Mouse (Mus musculus) brown adipose tissue, adult 24 weeks (tissue): ENCODE data around the gene Rdh7. TPM values are rescaled to one million over a fixed set of nuclear protein-coding genes. Genes with fewer than 3 reads are reported as not detected.
"Not testable (repeated sequence)": the region's sequence is repeated elsewhere in the genome, so short reads cannot be mapped to it uniquely, and the experiment has no call there.

Source experiments
- H3K27ac ChIP-seq: fragments of 200-500 bp; replicated peaks from 2 replicates; pipeline ENCODE4 v1.5.1; 2012; ENCODE audit warnings: low read depth, mild to moderate bottlenecking, low read length
- H3K4me1 ChIP-seq: fragments of 200-500 bp; 2 replicates; pipeline ENCODE4 v1.6.1; 2012; ENCODE audit warnings: low read length, mixed read lengths; ENCODE audit not compliant: control insufficient read depth, insufficient read depth, insufficient read length
- H3K4me3 ChIP-seq: fragments of 200-500 bp; 2 replicates; pipeline ENCODE4 v1.5.1; 2012; ENCODE audit warnings: low read depth, mild to moderate bottlenecking, low read length, moderate library complexity; ENCODE audit not compliant: insufficient read depth
- polyA plus RNA-seq: library from polyadenylated mRNA; stranded (reverse); fragments of >200 nt; gene quantifications from 2 replicates; pipeline ENCODE4 v1.2.4, GENCODE M21; 2012; ENCODE audit not compliant: missing spikeins, insufficient read depth, insufficient read length

Gene Rdh7
- polyA plus RNA-seq, 1 experiment, result 3.7 TPM

DNA sequence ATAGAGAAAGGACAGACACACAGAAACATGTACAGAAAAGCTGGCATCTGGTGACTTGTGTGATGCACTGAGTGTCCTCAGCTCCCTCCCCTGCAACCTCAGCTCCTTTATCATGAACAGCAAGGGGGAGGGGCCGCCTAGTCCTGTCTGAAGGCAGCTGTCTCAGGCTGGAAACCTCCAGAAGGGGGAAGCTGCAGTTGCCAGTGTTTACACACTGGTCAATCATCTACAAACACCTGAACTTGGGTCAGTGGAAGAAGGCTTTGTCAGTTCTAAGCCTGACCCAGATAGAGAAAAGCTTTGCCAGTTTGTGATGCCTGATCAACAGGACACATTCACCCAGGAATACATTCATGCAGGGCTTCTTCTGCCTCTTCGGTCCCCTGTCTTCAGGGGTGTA is 10.9 kb downstream of the Rdh7 start:
- H3K27ac ChIP-seq, result no peak overlapping the region
- no peak overlapping the region for H3K4me3 ChIP-seq
- 0 out of 2 replicates have a peak, but pooled peaks cover 3% of the 10 kb centered on the region for H3K4me1 ChIP-seq

DNA sequence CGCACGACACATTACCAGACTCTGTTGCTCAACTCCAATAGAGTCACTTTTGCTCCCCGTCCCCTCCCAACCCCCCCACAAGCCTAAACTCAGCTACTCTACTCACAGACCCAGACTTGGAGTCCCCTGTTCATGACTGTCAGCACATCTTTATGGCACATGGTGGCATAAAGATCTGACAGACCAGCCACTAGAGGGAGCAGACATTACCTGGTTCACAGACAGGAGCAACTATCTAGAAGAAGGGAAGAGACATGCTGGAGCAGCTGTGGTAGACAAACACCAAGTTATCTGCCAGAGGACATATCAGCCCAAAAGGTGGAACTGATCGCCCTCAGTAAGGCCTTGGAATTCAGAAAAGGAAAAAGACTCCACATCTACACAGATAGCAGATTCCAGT is 16.1 kb downstream of the Rdh7 start:
- Histone ChIP-seq H3K4me1 (no peaks in the 10 kb centered on the region), H3K4me3 (no peak overlapping the region), H3K27ac (no peak overlapping the region)

DNA sequence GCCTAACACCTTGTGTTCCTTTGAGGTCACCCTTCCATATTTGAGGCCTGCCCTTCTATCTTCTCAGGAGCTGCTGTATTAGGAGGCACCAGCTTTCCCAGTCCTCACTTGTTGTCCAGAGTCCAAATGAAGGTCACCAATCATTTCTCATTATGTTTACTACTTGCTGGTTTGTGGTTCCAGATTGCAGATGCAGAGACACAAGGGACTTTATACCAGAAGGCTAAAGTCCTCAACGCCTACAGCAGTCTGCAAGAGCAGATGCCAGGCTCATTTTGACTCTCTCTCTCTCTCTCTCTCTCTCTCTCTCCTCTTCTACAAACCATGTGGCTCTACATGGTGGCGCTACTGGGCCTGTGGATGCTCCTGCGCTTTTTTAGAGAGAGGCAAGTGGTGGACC is 22.4 kb downstream of the Rdh7 start, which contains the start of gene Rdh16f2:
Gene Rdh16f2 (plus strand): TSS at position 243 of the 400 bp plus-strand sequence.
- Histone ChIP-seq H3K4me1 (no peaks in the 10 kb centered on the region), H3K27ac (no peak within 1 kb of the TSS), H3K4me3 (no peak within 1 kb of the TSS)

DNA sequence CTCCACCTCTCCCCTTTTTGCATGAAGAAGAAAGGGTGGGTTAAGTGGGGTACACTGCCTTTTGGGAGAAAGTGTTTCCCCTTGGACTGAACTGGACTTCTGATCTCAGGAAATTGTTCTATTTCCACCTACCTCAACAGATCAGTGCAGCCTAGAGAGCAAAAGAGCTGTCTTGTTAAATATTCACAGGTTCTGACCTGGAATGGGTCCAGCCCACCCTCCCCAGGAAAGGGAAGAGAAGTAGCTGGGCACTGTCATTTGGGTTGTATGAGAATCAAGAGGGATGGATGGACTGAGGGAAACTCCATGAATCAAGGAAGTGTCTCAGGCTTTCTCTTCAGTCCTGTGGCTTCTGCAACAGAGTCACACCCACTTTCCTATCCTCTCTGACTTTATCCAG is 23.7 kb downstream of the Rdh7 start:
- Histone ChIP-seq H3K27ac (no peak overlapping the region), H3K4me1 (no peaks in the 10 kb centered on the region), H3K4me3 (no peak overlapping the region)

DNA sequence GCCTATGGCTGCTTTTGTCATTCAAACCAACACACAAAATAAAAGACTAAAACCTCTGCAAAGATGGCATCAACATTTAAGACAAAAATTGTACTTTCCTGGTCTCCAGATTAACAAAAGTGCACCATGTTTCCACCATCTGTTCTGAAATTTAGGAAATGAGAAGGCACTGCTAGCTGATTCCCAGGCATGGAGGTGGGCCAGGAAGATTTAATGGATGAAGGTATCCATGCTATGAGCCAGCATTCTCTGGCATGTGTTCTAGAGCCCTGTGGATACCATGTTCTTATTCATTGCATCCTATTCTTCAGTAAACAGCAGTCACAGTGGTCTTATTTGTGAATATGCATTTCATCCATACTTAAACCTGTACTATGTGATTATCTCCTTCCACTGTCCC is 32.2 kb downstream of the Rdh7 start:
- no peak overlapping the region for H3K4me3 ChIP-seq
- H3K4me1 ChIP-seq, result no peaks in the 10 kb centered on the region
- H3K27ac ChIP-seq, result no peak overlapping the region

DNA sequence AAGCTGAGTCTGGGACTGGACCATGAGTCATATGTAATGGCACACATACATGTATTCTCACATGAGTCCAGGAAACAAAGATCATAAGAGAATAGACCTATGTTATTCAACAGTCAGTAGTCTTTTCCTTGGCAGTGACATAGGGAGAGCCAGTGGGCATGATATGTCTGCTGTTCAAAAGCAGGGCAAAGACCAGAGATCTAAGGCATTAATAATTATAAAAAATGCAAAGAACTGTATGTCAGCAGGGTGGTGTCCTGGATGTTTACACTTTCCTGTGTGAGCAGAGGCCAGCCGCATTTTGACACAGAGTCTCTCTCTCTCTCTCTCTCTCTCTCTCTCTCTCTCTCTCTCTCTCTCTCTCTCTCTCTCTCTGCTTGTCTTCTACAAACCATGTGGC is 39.0 kb downstream of the Rdh7 start, which contains the start of gene Rdh19:
Gene Rdh19 (plus strand): TSS at position 301 of the 400 bp plus-strand sequence.
- H3K4me1 ChIP-seq, result no peaks in the 10 kb centered on the region
- H3K4me3 ChIP-seq, result no peak within 1 kb of the TSS
- H3K27ac ChIP-seq, result no peak within 1 kb of the TSS

DNA sequence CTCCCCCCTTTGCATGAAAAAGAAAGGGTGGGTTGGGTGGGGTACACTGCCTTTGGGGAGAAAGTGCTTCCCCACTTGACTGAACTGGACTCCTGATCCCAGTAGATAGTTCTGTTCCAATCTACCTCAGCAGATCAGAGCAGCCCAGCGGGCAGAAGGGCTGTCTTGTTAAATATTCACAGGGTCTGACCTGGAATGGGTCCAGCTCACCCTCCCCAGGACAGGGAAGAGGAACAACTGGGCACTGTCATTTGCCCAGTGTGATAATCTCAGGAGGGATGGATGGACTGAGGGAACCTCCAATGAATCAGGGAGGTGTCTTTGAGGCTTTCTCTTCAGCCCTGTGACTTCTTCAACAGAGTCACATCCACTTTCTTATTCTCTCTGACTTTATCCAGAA is 40.5 kb downstream of the Rdh7 start:
- no peak overlapping the region for H3K27ac ChIP-seq
- no peak overlapping the region for H3K4me3 ChIP-seq

DNA sequence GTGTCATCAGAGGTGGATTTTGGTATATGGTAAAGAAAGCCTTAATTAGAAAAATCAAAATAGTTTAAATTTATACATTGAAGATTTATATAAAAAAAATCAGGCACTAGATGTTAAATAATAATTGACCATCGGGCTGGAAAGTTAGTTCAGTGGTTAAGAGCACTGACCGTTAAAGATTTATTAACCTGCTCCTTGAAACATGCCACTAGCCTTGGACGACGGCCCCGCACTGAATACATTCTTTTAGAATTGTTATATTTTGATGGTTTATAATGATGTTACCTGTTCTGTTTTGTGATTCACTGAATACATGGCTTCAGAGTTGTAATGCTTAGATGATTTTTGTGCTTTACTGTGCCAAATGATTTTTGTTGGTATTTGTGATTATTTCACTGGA is 42.7 kb downstream of the Rdh7 start:
- not testable (repeated sequence) for H3K27ac ChIP-seq, H3K4me1 ChIP-seq, H3K4me3 ChIP-seq

More for the DNA sequence above, 40.5 kb downstream of the Rdh7 start:
- H3K4me1 ChIP-seq, result no peaks in the 10 kb centered on the region

DNA sequence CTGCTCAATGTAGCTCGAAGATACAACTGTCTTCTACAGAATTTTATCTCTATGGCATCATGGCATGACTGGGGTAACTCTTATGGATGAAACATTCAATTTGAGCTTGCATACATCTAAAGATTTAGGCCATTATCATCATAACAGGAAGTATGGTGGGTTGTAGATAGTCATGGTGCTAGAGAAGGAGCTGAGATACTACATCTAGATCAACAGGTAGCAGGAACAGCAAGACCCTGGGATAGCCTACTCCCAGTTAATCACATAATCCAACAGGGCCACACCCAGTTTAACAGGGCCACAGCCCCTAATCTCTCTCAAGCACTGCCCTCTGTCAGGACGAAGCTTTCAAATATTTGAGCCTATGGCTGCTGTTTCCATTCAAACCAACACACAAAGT is 47.8 kb downstream of the Rdh7 start:
- H3K4me1 ChIP-seq, result no peaks in the 10 kb centered on the region
- H3K27ac ChIP-seq, result no peak overlapping the region
- no peak overlapping the region for H3K4me3 ChIP-seq

DNA sequence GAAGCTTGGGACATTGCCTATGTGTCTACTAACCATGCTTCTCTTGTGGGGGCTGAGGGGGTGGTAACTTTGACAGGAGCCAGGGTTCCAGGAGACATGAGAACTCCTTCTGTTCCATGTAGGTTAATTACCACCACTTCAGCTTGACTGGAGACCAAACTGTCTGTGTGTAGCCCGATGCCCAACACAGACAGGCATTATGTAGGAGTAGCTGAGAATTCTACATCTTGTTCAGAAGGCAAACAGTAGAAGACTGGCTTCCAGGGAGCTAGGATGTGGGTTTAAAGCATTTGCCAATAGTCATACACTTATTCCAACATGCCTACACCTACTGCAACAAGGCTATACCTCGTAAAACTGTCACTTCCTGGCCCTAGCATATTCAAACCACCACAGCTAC is 50.1 kb downstream of the Rdh7 start:
- H3K27ac ChIP-seq, result no peak overlapping the region
- H3K4me1 ChIP-seq, result no peaks in the 10 kb centered on the region; the same call in 1 of the 2 replicates
- H3K4me3 ChIP-seq, result no peak overlapping the region

DNA sequence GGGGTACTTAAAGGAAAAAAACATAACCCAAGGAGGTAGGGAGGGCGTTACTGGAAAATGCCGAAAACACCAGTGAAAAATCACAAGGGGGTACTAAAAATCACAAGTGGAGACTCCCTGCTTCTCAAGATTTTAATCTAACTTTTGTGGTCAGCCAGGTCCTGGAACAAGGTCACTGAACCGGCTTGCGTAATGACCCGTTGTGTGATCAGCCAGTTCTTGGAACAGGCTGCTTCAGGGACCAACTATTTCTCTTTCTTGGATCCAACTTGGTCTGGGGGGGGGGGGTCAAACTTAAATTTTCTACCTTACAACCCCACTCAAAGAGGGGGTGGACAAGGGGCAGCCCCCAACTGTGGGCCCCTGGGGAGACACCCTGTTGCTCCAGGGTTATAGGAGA is 50.8 kb downstream of the Rdh7 start:
- not testable (repeated sequence) for H3K4me3 ChIP-seq, H3K4me1 ChIP-seq, H3K27ac ChIP-seq

DNA sequence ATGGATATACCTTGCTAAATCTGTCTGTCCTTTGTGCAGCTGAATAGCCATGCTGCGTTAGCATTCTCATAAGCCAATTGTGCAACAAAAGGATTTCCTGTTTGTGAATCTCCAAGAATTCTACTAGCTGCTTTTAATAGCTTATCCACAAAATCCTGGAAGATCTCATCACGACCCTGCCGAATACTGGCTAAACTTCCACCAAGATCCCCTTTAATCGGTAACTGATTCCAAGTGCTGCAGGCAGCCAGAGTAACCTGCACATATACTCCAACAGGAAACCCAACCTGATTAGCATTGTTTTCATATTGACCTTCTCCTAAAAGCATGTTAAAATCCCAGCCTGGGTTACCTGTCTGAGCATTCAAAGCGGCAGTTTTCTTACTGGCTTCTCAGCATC is 53.3 kb downstream of the Rdh7 start:
- H3K4me3 ChIP-seq, result no peak overlapping the region
- H3K27ac ChIP-seq, result no peak overlapping the region
- H3K4me1 ChIP-seq, result no peaks in the 10 kb centered on the region; the same call in 1 of the 2 replicates

DNA sequence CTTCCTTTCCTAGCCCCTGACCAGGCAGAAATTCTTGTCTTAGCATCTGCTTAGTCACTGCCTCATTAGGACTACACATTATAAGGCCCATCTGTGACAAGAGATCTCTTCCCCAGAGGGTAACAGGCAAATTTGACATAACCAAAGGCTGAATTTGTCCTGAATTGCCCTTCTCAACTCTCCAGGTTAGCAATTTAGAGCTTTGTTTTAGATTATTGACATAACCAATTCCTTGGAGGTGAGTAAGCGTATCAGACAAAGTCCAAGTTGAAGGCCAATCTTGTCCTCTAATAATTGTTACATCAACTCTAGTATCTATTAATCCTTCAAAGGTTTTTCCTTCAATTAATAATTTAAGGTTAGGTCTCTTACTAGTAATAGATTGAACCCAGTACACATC is 54.4 kb downstream of the Rdh7 start:
- H3K4me1 ChIP-seq, H3K27ac ChIP-seq, H3K4me3 ChIP-seq: not testable (repeated sequence)

Other genes with a start within 250 kb of the Rdh7 start
- 24.7 and 28.8 TPM in 2 replicates for gene Stat6, start 245.8 kb downstream of the Rdh7 start, polyA plus RNA-seq
- gene Nemp1, start 221.9 kb downstream of the Rdh7 start, polyA plus RNA-seq, result 1.0 and 2.5 TPM in 2 replicates
- gene Nab2, start 220.2 kb downstream of the Rdh7 start, polyA plus RNA-seq, result 4.2 and 6.3 TPM in 2 replicates
- gene Myo1a, start 183.6 kb downstream of the Rdh7 start, polyA plus RNA-seq, result not detected in 2 replicates
- gene Tac2, start 164.3 kb downstream of the Rdh7 start, polyA plus RNA-seq, result not detected in 2 replicates
- gene Zbtb39, start 149.3 kb downstream of the Rdh7 start, polyA plus RNA-seq, result 2.7 and 3.3 TPM in 2 replicates
- 1.5 TPM in 2 replicates for gene Gpr182, start 137.1 kb downstream of the Rdh7 start, polyA plus RNA-seq
- gene Rdh1, start 129.1 kb downstream of the Rdh7 start, polyA plus RNA-seq, result not detected in 2 replicates
- not detected in 2 replicates for gene Rdh16f1, start 129.0 kb downstream of the Rdh7 start, polyA plus RNA-seq
- gene Rdh9, start 112.4 kb downstream of the Rdh7 start, polyA plus RNA-seq, result not detected in 2 replicates
- 0.52 TPM in 1 of 2 replicates, not detected in the other for gene Rdh16, start 87.7 kb downstream of the Rdh7 start, polyA plus RNA-seq
- not detected in 2 replicates for gene Rdh19, start 38.9 kb downstream of the Rdh7 start, polyA plus RNA-seq
- not detected in 2 replicates for gene Rdh16f2, start 22.3 kb downstream of the Rdh7 start, polyA plus RNA-seq
- not detected in 2 replicates for gene Sdr9c7, start 9.7 kb upstream of the Rdh7 start, polyA plus RNA-seq
- gene Hsd17b6, start 118.8 kb upstream of the Rdh7 start, polyA plus RNA-seq, result not detected in 2 replicates
- gene Prim1, start 126.4 kb upstream of the Rdh7 start, polyA plus RNA-seq, result 3.0 and 4.1 TPM in 2 replicates
- 592 and 593 TPM in 2 replicates for gene Naca, start 146.8 kb upstream of the Rdh7 start, polyA plus RNA-seq
- gene Ptges3, start 170.1 kb upstream of the Rdh7 start, polyA plus RNA-seq, result 107 and 147 TPM in 2 replicates
- gene Atp5b, start 194.5 kb upstream of the Rdh7 start, polyA plus RNA-seq, result 9,036 and 9,352 TPM in 2 replicates
- gene Baz2a, start 202.8 kb upstream of the Rdh7 start, polyA plus RNA-seq, result 15.1 and 16.0 TPM in 2 replicates